Mouse (Mus musculus) lung, postnatal 10 days (tissue): ENCODE results near the gene Espnl.
A peak's percentile ranks its signal among the peaks of the same experiment; 100 is the strongest.

ENCODE experiments used
- DNase-seq: peaks from one replicate; pipeline ENCODE4 v3.0.0; 2021

Espnl gene

GRCm38 (mm10) chr1:91390369-91390768 is 68.5 kb downstream of the Espnl start:
- DNase-seq, result no peak

GRCm38 (mm10) chr1:91397927-91398259 is 76.0 kb downstream of the Espnl start:
- peak; percentile 33 for DNase-seq
